Mouse (Mus musculus): ENCODE measurements around the gene Rrp7a. TPM values are rescaled to one million over a fixed set of nuclear protein-coding genes. Genes with fewer than 3 reads are reported as not detected.
"Not testable (repeated sequence)": the region's sequence is repeated elsewhere in the genome, so short reads cannot be mapped to it uniquely, and the experiment has no call there.

Gene Rrp7a
- total RNA-seq, 1 experiment from 2014 or later = 67.3 TPM

DNA sequence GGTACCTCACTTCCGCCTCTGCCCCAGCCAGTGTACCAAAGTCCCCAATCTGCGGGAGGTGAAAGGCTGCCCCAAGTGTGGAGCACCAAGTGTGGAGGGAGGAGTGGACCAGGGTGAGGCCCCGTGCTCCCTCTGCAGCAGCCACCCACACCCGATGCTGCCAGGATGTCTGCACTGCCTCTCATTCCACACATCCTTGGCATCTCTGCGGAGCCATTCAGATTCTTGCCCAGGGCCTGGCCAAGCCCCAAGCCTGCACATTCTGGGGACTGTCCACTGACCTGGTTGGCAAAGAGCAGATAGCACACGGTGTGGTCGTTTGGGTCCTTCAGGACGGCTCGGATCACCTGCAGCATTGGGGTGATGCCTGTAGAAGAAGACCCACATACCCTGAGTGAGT is 37.2 kb upstream of the Rrp7a start:
- no peak for ATAC-seq (replicated peaks in 1 of 2; ENCODE audit: insufficient read depth in 1 of 2, low FRiP score in 2 of 2, low TSS enrichment in 1 of 2, low read depth in 1 of 2, poor library complexity in 2 of 2, severe bottlenecking in 2 of 2)

GRCm38 (mm10) chr15:83158587-83159160 is 36.1 kb upstream of the Rrp7a start:
- ATAC-seq (replicated peaks in 1 of 2; ENCODE audit: insufficient read depth in 1 of 2, low FRiP score in 2 of 2, low TSS enrichment in 1 of 2, low read depth in 1 of 2, poor library complexity in 2 of 2, severe bottlenecking in 2 of 2) = no peak

- no peak for ATAC-seq (replicated peaks in 1 of 2; ENCODE audit: insufficient read depth in 1 of 2, low FRiP score in 2 of 2, low TSS enrichment in 1 of 2, low read depth in 1 of 2, poor library complexity in 2 of 2, severe bottlenecking in 2 of 2)
These were observed 35.1 kb upstream of the Rrp7a start for GRCm38 (mm10) chr15:83157667-83158064.

GRCm38 (mm10) chr15:83156929-83157666 is 34.5 kb upstream of the Rrp7a start:
- no peak; a peak in 1 of 4 replicates for ATAC-seq (replicated peaks in 1 of 2; ENCODE audit: insufficient read depth in 1 of 2, low FRiP score in 2 of 2, low TSS enrichment in 1 of 2, low read depth in 1 of 2, poor library complexity in 2 of 2, severe bottlenecking in 2 of 2)

DNA sequence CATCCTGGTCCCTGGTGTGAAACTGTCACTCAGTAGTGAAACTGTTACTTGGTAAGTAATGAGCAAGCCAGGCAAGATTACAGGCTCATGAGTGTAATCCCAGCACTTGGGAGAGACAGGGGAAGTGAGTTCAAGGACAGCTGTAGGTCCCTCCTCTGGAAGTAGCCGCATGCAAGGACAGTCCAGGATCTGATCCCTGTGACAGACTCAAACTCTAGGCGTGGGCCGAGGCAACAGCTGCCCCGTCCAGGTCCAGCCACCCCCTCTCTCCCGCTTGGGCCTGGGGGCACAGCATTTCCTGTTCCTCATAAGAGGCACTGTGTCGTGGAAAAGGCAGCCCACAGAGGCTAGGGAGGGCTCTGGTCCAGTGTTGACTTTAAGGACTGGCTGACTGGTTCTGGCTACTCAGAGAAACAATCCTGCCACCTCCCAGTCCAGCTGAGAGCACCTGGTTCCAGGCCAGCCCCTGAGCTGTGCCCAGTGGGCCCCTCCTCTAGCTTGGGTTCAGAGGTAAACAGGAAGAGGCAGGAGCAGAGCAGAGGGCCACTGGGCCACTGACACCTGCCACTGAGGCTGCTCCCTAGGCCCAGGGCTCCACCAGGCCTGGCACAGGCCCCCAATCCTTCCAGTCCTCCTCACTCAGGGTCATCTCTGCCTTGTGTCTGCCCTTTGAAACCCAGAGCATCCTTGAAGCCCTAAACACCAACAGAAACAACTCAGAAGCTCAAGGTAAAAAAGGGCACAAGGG is 33.2 kb upstream of the Rrp7a start:
- ATAC-seq (replicated peaks in 1 of 2; ENCODE audit: insufficient read depth in 1 of 2, low FRiP score in 2 of 2, low TSS enrichment in 1 of 2, low read depth in 1 of 2, poor library complexity in 2 of 2, severe bottlenecking in 2 of 2) = no peak

DNA sequence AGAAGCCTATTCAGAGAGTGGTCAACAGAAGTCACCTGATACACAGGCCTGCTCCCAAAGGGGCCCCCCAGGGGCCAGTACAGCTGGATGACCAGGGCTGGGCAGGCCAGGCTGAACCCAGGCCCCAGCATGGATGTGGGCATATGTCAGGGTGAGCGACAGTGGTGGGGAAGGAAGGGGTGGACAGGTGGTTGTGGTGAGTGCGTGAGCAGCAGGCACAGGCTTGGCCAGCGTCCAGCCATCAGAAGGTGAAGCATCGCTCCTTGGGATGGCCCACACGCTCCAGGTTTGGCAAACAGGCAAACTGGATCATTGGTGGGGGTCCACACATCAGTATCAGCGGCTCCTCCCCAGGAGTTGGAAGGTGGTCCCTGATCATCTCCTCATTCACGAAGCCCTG is 31.7 kb upstream of the Rrp7a start:
- no peak for ATAC-seq (replicated peaks in 1 of 2; ENCODE audit: insufficient read depth in 1 of 2, low FRiP score in 2 of 2, low TSS enrichment in 1 of 2, low read depth in 1 of 2, poor library complexity in 2 of 2, severe bottlenecking in 2 of 2)

DNA sequence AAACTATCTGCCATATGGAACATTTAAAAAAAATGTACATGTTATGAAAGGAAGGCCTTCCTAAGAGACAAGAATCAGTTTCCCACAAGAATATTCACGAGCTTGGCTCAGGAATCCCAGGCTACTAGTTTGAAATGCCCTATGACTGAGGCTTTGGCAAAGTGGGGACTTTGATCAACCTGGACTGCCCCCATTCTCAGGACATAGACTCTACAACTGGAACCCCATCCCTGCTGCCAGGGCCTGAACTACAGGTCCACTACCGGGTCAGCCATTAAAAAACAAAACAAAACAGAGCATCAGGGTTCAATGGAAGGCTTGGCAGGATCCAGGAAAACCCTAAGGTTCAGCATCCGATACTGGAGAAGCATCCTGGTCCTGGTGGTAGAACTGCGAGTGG is 28.1 kb upstream of the Rrp7a start:
- no peak for ATAC-seq (replicated peaks in 1 of 2; ENCODE audit: insufficient read depth in 1 of 2, low FRiP score in 2 of 2, low TSS enrichment in 1 of 2, low read depth in 1 of 2, poor library complexity in 2 of 2, severe bottlenecking in 2 of 2)

- ATAC-seq (replicated peaks in 1 of 2; ENCODE audit: insufficient read depth in 1 of 2, low FRiP score in 2 of 2, low TSS enrichment in 1 of 2, low read depth in 1 of 2, poor library complexity in 2 of 2, severe bottlenecking in 2 of 2) = no peak
These were observed 27.5 kb upstream of the Rrp7a start for GRCm38 (mm10) chr15:83150073-83150442.

GRCm38 (mm10) chr15:83149196-83150072 is 26.8 kb upstream of the Rrp7a start, which contains the start of gene Poldip3:
Gene Poldip3, minus strand, starts transcription at chr15:83149384.
- ATAC-seq (replicated peaks in 1 of 2; ENCODE audit: insufficient read depth in 1 of 2, low FRiP score in 2 of 2, low TSS enrichment in 1 of 2, low read depth in 1 of 2, poor library complexity in 2 of 2, severe bottlenecking in 2 of 2) = peak; percentile 85 to 90

DNA sequence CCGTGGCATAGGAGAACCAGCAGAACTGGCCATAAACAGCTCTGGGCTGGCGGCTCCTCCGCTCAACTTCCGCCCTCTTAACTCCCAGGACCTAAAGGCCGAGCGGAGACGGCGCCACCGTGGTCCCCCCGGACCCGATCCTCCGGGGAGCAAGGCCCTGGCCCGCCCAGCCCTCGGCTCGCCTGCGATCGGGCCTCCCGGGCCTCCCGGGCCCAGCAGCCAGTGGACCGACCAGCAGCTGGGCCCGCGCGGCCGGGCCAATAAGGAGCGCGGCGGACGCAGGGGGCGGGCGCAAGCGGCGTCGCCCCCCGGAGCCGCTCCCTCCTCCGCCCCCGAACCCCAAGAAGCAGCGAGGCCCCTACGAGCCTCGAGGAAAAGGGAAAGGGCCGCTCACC is 26.2 kb upstream of the Rrp7a start:
- no peak; a peak in 1 of 4 replicates for ATAC-seq (replicated peaks in 1 of 2; ENCODE audit: insufficient read depth in 1 of 2, low FRiP score in 2 of 2, low TSS enrichment in 1 of 2, low read depth in 1 of 2, poor library complexity in 2 of 2, severe bottlenecking in 2 of 2)

DNA sequence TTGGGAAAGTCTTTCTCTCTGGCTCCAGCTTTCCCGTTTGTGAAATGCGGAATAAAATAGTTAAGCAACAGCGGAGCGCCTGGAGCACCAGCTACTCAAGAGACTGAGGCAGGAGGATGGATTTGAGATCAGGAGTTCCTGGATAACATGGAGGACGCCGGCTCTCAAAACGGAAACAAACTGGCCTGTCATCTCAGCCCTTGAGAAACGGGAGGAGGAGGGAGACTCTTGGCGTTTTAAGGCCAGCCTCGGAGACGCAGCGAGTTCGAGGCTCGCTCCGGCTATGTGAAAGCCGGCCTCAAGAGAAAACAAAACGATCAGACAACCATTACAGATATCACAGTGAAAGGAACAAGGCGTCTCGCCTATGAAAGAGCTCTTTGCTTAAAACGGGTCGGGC is 25.8 kb upstream of the Rrp7a start:
- ATAC-seq (replicated peaks in 1 of 2; ENCODE audit: insufficient read depth in 1 of 2, low FRiP score in 2 of 2, low TSS enrichment in 1 of 2, low read depth in 1 of 2, poor library complexity in 2 of 2, severe bottlenecking in 2 of 2) = no peak

DNA sequence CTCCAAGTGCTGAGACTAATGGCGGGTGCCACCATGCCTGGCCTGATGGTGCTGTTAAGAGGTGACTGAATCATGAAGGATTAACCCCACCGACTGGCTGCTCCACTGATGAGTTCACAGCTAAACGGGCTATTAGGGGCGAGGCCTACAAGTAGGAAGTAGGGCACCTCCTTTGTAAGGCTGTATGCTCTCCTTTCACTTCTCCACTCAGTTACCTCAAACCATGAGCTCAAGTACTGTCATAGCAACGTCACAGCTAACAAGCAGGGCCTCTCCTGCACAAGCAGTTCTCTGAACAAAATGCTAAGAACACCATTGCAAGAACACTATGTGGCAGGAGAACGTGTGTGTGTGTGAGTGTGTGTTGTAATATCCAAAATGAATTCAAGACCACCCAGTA is 22.9 kb upstream of the Rrp7a start:
- ATAC-seq (replicated peaks in 1 of 2; ENCODE audit: insufficient read depth in 1 of 2, low FRiP score in 2 of 2, low TSS enrichment in 1 of 2, low read depth in 1 of 2, poor library complexity in 2 of 2, severe bottlenecking in 2 of 2) = no peak

DNA sequence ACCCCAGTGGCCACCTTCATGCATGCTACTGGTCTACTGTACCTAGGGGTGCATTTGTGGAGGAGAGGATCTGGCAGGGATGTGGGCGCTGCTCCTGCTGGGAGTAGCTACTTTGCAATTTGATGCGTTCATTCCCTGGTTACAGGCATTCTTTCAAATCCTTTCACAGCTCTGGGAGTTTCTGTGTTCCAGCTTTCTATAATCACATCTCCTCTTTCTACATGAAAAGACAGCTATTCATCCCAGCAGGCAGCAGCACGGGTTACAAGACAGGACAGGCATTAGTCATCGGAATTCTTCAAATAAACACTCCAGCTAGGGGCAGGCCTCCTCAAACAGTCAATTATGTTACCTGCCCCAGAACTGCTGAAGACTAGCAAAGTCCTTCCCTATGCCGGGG is 20.3 kb upstream of the Rrp7a start:
- ATAC-seq (replicated peaks in 1 of 2; ENCODE audit: insufficient read depth in 1 of 2, low FRiP score in 2 of 2, low TSS enrichment in 1 of 2, low read depth in 1 of 2, poor library complexity in 2 of 2, severe bottlenecking in 2 of 2) = no peak

DNA sequence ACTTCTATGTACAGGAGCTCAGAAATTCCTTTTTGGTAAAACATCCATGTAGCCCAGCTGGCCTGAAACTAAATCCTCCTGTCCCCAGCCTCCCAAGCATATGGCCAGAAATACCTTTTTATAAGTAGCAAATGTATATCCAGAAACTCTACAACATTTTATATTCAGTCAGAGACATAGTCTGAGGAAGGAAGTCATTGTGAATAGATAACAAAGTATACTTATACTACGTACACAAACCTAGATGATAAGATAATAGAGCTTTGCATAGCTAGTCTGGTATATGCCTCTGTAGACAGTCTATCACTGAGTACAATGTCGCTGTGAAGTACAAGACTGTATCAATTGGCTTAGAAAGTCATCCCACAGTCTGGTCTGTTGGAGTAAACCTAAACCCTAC is 13.1 kb upstream of the Rrp7a start:
- ATAC-seq (replicated peaks in 1 of 2; ENCODE audit: insufficient read depth in 1 of 2, low FRiP score in 2 of 2, low TSS enrichment in 1 of 2, low read depth in 1 of 2, poor library complexity in 2 of 2, severe bottlenecking in 2 of 2) = no peak

- no peak for ATAC-seq (replicated peaks in 1 of 2; ENCODE audit: insufficient read depth in 1 of 2, low FRiP score in 2 of 2, low TSS enrichment in 1 of 2, low read depth in 1 of 2, poor library complexity in 2 of 2, severe bottlenecking in 2 of 2)
These were observed 12.1 kb upstream of the Rrp7a start for GRCm38 (mm10) chr15:83134671-83135070.

- ATAC-seq (replicated peaks in 1 of 2; ENCODE audit: insufficient read depth in 1 of 2, low FRiP score in 2 of 2, low TSS enrichment in 1 of 2, low read depth in 1 of 2, poor library complexity in 2 of 2, severe bottlenecking in 2 of 2) = no peak
These were observed 7.1 kb upstream of the Rrp7a start for GRCm38 (mm10) chr15:83129530-83130231.

DNA sequence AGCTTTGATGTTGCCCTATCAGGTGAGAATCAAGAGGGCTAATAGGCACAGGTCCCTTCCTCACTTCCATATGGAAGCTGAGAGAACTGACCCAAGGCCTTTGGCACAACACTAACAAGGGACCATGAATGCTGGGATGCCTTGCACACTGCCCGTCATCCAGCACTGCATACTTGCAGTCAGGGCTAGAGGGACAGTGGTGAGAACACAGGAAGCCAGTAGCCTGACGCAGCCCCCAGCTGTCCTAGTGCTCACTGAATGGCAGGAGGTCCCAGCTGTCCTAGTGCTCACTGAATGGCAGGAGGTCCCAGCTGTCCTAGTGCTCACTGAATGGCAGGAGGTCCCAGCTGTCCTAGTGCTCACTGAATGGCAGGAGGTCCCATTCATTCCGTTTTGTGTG is 4.4 kb upstream of the Rrp7a start:
- ATAC-seq (replicated peaks in 1 of 2; ENCODE audit: insufficient read depth in 1 of 2, low FRiP score in 2 of 2, low TSS enrichment in 1 of 2, low read depth in 1 of 2, poor library complexity in 2 of 2, severe bottlenecking in 2 of 2) = not testable (repeated sequence)
